Mouse (Mus musculus) c-Kit-positive CD71-positive TER-119-positive erythroid progenitor cells, embryonic 14.5 days (primary cell): Measurements from ENCODE around the gene Plppr5.

Source experiments
- DNase-seq: peaks from one replicate; pipeline ENCODE4 v3.0.0-alpha.2; 2013; ENCODE audit warnings: low spot score

Plppr5 gene

GRCm38 (mm10) chr3:117696350-117696749, 121.7 kb downstream of the Plppr5 start:
- DNase-seq = no peak

GRCm38 (mm10) chr3:117708788-117709187, 134.2 kb downstream of the Plppr5 start:
- no peak for DNase-seq

- no peak for DNase-seq
These were observed 142.1 kb downstream of the Plppr5 start for GRCm38 (mm10) chr3:117716534-117717280.

GRCm38 (mm10) chr3:117723390-117723789, 148.8 kb downstream of the Plppr5 start:
- no peak for DNase-seq

GRCm38 (mm10) chr3:117724521-117724920, 149.9 kb downstream of the Plppr5 start:
- DNase-seq = no peak

- no peak for DNase-seq
These were observed 150.9 kb downstream of the Plppr5 start for GRCm38 (mm10) chr3:117725501-117725900.

GRCm38 (mm10) chr3:117728136-117728535, 153.5 kb downstream of the Plppr5 start:
- no peak for DNase-seq

GRCm38 (mm10) chr3:117729121-117730072, 154.8 kb downstream of the Plppr5 start:
- DNase-seq = no peak

- DNase-seq = no peak
These were observed 156.9 kb downstream of the Plppr5 start for GRCm38 (mm10) chr3:117731545-117731944.

- no peak for DNase-seq
These were observed 158.0 kb downstream of the Plppr5 start for GRCm38 (mm10) chr3:117732661-117733060.
